Mouse (Mus musculus) cerebellum, postnatal 10 days (tissue): ENCODE measurements around the gene Pxn.
"Not testable (repeated sequence)": the region's sequence is repeated elsewhere in the genome, so short reads cannot be mapped to it uniquely, and the experiment has no call there.

Experiments used
- DNase-seq, 2 experiments: peaks; one replicate each; pipeline ENCODE4 v3.0.0; 2021; ENCODE audit warnings: mixed read lengths in 2 of 2

Gene Pxn

GRCm38 (mm10) chr5:115554536-115555291 lies 48.2 kb downstream of the Pxn start:
- DNase-seq = no peak

GRCm38 (mm10) chr5:115556217-115556616 lies 49.7 kb downstream of the Pxn start:
- DNase-seq = peak; percentile 85 to 92

- no peak for DNase-seq
Observed at GRCm38 (mm10) chr5:115558182-115558794, 51.8 kb downstream of the Pxn start.

GRCm38 (mm10) chr5:115559237-115560101 lies 53.0 kb downstream of the Pxn start, which contains the start of gene Rplp0:
TSS of gene Rplp0 (plus strand) at chr5:115559467.
- peak; percentile 99 to 100 for DNase-seq

- no peak for DNase-seq
Observed at GRCm38 (mm10) chr5:115560336-115560905, 53.9 kb downstream of the Pxn start.

- no peak for DNase-seq
Observed at GRCm38 (mm10) chr5:115563771-115564585, 57.5 kb downstream of the Pxn start.

GRCm38 (mm10) chr5:115564737-115565393 lies 58.4 kb downstream of the Pxn start, which contains the start of gene Gcn1l1:
TSS of gene Gcn1l1 (plus strand) at chr5:115565254.
- peak; percentile 89 to 91 for DNase-seq

GRCm38 (mm10) chr5:115565403-115565802 lies 58.9 kb downstream of the Pxn start:
- DNase-seq = no peak

- DNase-seq = no peak
Observed at GRCm38 (mm10) chr5:115568681-115569080, 62.2 kb downstream of the Pxn start.

- no peak for DNase-seq
Observed at GRCm38 (mm10) chr5:115569308-115569707, 62.8 kb downstream of the Pxn start.

GRCm38 (mm10) chr5:115569721-115570120 lies 63.2 kb downstream of the Pxn start:
- no peak for DNase-seq

GRCm38 (mm10) chr5:115571086-115571485 lies 64.6 kb downstream of the Pxn start:
- no peak for DNase-seq

GRCm38 (mm10) chr5:115572679-115573535 lies 66.4 kb downstream of the Pxn start:
- peak; percentile 54 to 66 for DNase-seq

GRCm38 (mm10) chr5:115574992-115575391 lies 68.5 kb downstream of the Pxn start:
- DNase-seq = peak; percentile 59 to 71

GRCm38 (mm10) chr5:115577686-115578085 lies 71.2 kb downstream of the Pxn start:
- not testable (repeated sequence) for DNase-seq

- peak; percentile 47 to 53 for DNase-seq
Observed at GRCm38 (mm10) chr5:115578922-115579321, 72.4 kb downstream of the Pxn start.

- no peak for DNase-seq
Observed at GRCm38 (mm10) chr5:115579363-115579762, 72.9 kb downstream of the Pxn start.

GRCm38 (mm10) chr5:115580229-115581001 lies 73.9 kb downstream of the Pxn start:
- no peak for DNase-seq

- DNase-seq = no peak
Observed at GRCm38 (mm10) chr5:115581662-115582061, 75.2 kb downstream of the Pxn start.

- no peak for DNase-seq
Observed at GRCm38 (mm10) chr5:115585616-115586015, 79.1 kb downstream of the Pxn start.
